Mouse (Mus musculus): ENCODE measurements around the gene H2afy2. TPM values are rescaled to one million over a fixed set of nuclear protein-coding genes. Genes with fewer than 3 reads are reported as not detected.
A peak's percentile ranks its signal among the peaks of the same experiment; 100 is the strongest.

The H2afy2 gene
- polyA plus RNA-seq, 1 experiment: 41.2 TPM

DNA sequence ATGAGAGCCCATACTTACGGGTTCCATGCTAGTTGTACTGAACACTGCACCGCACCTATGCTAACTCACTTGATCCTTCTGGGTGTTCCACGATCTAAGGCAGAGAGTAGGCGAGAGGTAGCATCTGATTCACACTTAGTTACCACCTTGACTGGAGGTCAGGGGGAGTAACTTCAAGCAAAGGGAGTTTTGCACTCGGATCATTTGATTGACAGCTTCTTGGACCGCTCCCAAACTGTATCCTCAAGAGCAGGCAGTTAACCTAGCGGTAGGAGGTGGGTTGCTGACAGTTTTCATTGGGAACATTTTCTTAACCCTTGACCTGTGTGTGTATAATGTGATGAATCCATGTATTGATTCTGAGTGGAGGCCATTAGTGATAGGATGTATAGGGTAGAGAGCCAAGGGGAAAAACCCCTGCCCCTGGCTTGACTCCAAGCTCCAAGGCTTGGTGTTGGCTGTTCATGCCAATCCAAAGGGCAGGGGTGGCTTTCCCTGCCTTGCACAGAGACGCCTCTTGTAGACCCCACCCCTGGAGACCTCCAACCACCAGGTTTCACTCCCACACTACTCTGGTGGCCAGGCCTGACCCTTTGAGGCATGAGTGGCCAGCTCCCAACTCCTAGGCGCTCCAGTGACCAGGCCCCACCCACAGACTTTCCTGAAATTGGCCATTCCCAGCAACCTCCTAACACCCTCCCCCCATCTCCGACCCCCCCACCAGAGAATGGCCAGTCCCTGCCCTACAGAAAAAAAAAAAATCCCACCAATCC is 3.8 kb upstream of the H2afy2 start:
- no peak overlapping the region for H3K4me3 ChIP-seq (ENCODE audit: insufficient read depth, low read length)
- H3K27ac ChIP-seq (ENCODE audit: insufficient read depth, low read length): no peak overlapping the region

DNA sequence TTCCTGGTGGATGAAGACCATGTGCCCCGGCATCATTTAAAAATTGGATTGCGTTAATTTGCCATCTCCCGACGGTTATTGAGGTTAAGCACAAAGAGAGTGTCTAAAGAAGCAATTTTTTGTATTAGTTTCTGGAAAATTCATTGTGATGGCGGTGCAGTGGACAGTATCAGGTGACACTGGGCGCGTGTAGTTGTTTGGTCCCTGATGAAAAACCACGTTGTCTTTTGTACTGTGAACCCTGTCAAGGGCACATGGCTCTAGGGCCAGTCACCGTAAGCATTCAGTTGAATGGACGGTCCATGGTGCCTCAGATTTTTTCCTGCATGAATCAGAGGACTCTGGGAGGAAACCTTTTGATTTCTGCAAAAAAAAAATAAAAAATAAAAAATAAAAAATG is 467 bp upstream of the H2afy2 start:
- Histone ChIP-seq H3K4me1 (ENCODE audit: control insufficient read depth, insufficient read depth, low read length) (no peaks in the 10 kb centered on the region), H3K27ac (ENCODE audit: insufficient read depth, low read length) (peak overlapping the region; percentile 4; the same call in 1 of the 2 replicates), H3K4me3 (ENCODE audit: insufficient read depth, low read length) (peak overlapping the region; percentile 96)
- TF ChIP-seq CTCF (IDR thresholded peaks at IDR 0.05; ENCODE audit: borderline replicate concordance, insufficient read depth, low read length) (no peak), POLR2A (IDR thresholded peaks at IDR 0.05; ENCODE audit: low read depth, low read length) (no peak)

More for the DNA sequence above, 3.8 kb upstream of the H2afy2 start:
- no peaks in the 10 kb centered on the region for H3K4me1 ChIP-seq (ENCODE audit: control insufficient read depth, insufficient read depth, low read length)
- no peak for TF ChIP-seq POLR2A (IDR thresholded peaks at IDR 0.05; ENCODE audit: low read depth, low read length)
- TF ChIP-seq CTCF (IDR thresholded peaks at IDR 0.05; ENCODE audit: borderline replicate concordance, insufficient read depth, low read length): no peak

DNA sequence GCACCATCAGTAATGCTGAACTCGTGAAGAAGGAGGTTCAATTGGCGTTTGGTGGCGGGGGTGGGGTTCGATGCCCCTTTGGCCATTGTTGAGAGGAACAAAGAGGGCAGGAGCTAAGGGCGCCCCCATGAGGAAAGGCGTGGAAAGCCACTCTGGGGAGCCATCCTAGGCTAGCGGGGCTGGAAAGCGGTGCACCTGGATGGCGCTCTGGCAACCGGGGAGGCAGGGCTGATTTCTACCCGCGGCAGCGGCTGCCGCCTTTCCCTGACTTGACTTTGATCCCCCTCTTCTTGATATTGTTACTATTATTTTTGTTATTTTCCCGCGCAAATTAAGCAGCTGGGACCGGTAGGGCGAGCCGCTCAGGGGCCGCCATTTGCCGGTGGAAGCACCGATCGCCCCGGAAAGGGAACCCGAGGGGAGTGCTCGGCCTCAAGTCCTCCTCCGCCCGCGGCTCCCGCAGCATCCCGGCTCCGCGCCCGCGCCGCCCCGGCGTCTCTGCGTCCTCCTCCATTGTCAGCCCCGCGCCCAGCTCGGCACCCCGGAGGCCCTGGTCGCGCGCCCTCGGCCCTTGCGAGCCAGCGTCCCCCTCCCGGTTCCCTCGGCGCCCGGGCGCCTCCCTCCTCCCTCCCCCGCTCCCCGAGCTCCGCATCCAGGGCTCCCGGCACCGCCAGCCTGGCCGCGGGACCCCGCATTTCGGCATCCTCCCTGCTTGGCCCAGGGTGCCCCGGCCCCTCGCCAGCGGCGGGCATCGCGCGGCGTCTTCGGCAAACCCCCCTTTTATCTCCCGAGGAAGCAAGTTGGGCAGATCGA is 942 bp downstream of the H2afy2 start:
- Histone ChIP-seq H3K4me1 (ENCODE audit: control insufficient read depth, insufficient read depth, low read length) (no peaks in the 10 kb centered on the region), H3K4me3 (ENCODE audit: insufficient read depth, low read length) (peak overlapping the region; percentile 96), H3K27ac (ENCODE audit: insufficient read depth, low read length) (peak overlapping the region; percentile 58)
- TF ChIP-seq CTCF (IDR thresholded peaks at IDR 0.05; ENCODE audit: borderline replicate concordance, insufficient read depth, low read length) (peak; percentile 61), POLR2A (IDR thresholded peaks at IDR 0.05; ENCODE audit: low read depth, low read length) (peak; percentile 66)

DNA sequence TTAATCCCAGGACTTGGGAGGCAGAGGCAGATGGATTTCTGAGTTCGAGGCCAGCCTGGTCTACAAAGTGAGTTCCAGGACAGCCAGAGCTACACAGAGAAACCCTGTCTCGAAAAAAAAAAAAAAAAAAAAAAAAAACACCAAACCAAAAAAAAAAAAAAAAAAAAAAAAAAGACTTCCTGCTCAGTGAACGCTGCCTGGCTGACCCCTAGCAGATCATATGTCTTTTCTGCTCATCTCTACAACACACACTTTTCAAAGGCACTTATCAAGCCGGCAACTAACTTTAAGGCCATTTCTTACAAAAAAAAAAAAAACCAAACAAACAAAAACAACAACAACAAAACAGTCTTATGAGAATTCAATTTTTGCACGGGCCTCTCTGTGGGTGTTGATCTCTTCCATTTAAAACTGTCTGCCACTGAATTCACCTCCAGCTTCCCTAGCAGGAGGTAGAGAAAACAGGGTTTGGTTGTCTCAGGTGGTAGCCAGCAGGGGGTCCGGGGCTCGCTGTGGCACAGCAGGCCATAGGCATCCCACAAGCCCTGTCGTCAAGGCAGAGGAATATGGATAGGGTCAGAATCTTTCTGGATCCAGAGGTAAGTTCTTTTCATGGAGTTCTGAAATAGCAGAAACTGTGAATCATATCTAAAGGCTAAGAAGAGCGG is 2.4 kb downstream of the H2afy2 start:
- H3K27ac ChIP-seq (ENCODE audit: insufficient read depth, low read length): peak overlapping the region; percentile 1; the same call in 1 of the 2 replicates
- no peaks in the 10 kb centered on the region for H3K4me1 ChIP-seq (ENCODE audit: control insufficient read depth, insufficient read depth, low read length)

DNA sequence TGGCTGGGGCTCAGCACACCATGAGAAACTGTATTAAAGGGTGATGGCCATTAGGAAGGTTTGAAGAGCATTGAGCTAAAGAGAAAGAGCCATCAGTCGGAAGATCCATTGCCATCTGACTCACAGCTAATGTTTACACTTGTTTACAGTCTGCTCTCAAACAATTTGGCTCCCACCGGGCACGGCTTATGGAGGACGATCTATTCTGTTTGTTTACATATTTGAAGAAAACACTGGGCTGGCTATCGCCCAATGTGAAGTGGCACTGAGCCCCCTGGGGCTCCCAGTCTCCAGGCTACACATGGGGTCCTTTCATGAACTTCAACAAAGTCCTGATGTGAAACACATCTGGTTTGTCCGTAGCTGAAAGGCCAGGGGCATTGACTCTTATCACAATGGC is 17.1 kb downstream of the H2afy2 start:
- no peak overlapping the region for H3K27ac ChIP-seq (ENCODE audit: insufficient read depth, low read length)
- H3K4me1 ChIP-seq (ENCODE audit: control insufficient read depth, insufficient read depth, low read length): no peaks in the 10 kb centered on the region
- H3K4me3 ChIP-seq (ENCODE audit: insufficient read depth, low read length): no peak overlapping the region
- no peak for TF ChIP-seq CTCF (IDR thresholded peaks at IDR 0.05; ENCODE audit: borderline replicate concordance, insufficient read depth, low read length)

More for the DNA sequence above, 2.4 kb downstream of the H2afy2 start:
- TF ChIP-seq CTCF (IDR thresholded peaks at IDR 0.05; ENCODE audit: borderline replicate concordance, insufficient read depth, low read length) (no peak), POLR2A (IDR thresholded peaks at IDR 0.05; ENCODE audit: low read depth, low read length) (no peak)
- H3K4me3 ChIP-seq (ENCODE audit: insufficient read depth, low read length): no peak overlapping the region

DNA sequence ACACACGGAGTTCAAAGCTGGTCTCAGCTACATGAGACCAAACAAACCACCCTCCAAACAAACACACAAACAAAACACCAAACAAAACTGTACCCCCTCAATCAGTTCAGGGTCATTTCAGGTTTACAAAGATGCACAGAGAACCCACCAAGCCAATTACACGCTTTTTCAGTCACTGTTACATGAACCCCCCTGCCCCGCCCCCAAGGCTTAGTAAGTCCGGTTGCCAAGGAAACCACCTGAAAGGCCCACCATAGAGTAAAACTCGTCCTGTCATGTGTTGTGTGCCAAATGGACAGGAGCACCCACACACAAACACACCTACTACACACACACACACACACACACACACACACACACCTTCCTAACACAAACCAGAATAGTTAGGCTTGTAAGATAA is 18.4 kb downstream of the H2afy2 start:
- TF ChIP-seq CTCF (IDR thresholded peaks at IDR 0.05; ENCODE audit: borderline replicate concordance, insufficient read depth, low read length) (no peak), POLR2A (IDR thresholded peaks at IDR 0.05; ENCODE audit: low read depth, low read length) (no peak)
- H3K4me3 ChIP-seq (ENCODE audit: insufficient read depth, low read length): no peak overlapping the region
- H3K27ac ChIP-seq (ENCODE audit: insufficient read depth, low read length): no peak overlapping the region
- H3K4me1 ChIP-seq (ENCODE audit: control insufficient read depth, insufficient read depth, low read length): no peaks in the 10 kb centered on the region

DNA sequence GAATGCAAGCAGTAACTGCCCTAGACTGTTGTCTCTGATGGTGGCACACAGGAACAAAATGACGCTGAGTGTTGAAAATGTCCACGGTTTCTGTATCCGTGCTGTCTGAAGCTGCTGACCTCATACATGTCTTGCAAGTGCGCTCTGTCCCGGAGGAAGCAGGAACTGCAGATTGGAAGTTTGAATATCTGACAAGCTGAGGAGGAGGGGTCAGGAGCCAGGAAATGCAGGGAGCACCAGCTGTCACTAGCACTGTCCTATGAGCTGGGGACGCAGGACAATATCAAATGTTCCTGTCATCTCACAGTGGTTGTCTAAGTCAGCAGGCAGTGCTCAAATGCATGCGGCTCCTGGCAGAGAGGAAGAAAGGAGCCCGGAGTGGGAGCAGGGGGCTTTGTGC is 19.3 kb downstream of the H2afy2 start:
- no peak overlapping the region for H3K27ac ChIP-seq (ENCODE audit: insufficient read depth, low read length)
- H3K4me1 ChIP-seq (ENCODE audit: control insufficient read depth, insufficient read depth, low read length): no peaks in the 10 kb centered on the region
- H3K4me3 ChIP-seq (ENCODE audit: insufficient read depth, low read length): no peak overlapping the region
- TF ChIP-seq POLR2A (IDR thresholded peaks at IDR 0.05; ENCODE audit: low read depth, low read length) (no peak), CTCF (IDR thresholded peaks at IDR 0.05; ENCODE audit: borderline replicate concordance, insufficient read depth, low read length) (no peak)

DNA sequence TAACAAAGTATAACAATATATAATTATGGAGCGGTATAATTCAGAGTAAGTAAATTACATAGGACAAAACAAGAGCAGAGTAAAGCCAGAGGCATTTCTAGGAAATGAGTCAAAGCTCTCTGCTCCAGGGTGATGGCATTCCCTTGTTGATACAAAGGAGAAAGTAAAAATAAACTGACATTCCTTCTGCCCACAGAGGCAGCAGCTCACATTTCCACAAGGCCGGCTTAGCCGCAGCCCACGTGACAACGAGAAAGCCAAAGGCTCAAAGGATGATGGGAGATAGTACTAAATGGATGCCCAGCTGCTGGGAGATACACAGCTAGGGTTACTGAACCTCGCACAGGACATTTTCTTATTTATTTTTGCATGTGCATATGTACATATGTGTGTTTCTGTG is 24.1 kb downstream of the H2afy2 start:
- Histone ChIP-seq H3K27ac (ENCODE audit: insufficient read depth, low read length) (peak overlapping the region; percentile 70), H3K4me1 (ENCODE audit: control insufficient read depth, insufficient read depth, low read length) (peaks cover 6% of the 10 kb centered on the region), H3K4me3 (ENCODE audit: insufficient read depth, low read length) (no peak overlapping the region)
- TF ChIP-seq POLR2A (IDR thresholded peaks at IDR 0.05; ENCODE audit: low read depth, low read length): no peak; the same call in 1 of the 2 replicates
- TF ChIP-seq CTCF (IDR thresholded peaks at IDR 0.05; ENCODE audit: borderline replicate concordance, insufficient read depth, low read length): no peak

DNA sequence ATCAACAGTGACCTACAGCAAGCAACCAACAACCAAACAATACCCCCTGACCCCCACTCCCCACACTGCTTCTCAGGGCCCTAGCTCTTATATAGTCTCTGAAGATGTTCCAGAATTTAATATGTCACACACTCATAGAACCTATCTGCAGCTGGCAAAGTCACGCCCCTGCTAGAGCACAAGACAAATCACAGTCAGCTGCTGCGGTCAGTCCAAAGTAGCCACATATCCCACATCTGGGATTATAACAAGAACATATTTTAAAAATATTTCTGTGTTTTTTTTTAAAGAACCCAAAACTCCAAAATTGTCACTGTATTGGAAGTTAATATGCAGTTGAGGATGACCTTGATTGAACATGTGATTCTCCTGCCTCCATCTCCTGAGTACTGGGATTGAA is 25.0 kb downstream of the H2afy2 start:
- Histone ChIP-seq H3K27ac (ENCODE audit: insufficient read depth, low read length) (peak overlapping the region; percentile 97), H3K4me1 (ENCODE audit: control insufficient read depth, insufficient read depth, low read length) (peaks cover 6% of the 10 kb centered on the region), H3K4me3 (ENCODE audit: insufficient read depth, low read length) (no peak overlapping the region)
- no peak for TF ChIP-seq CTCF (IDR thresholded peaks at IDR 0.05; ENCODE audit: borderline replicate concordance, insufficient read depth, low read length)
- no peak for TF ChIP-seq POLR2A (IDR thresholded peaks at IDR 0.05; ENCODE audit: low read depth, low read length)

Measured in embryonic fibroblast, embryonic 13.5 days (primary cell).